Mouse (Mus musculus) forebrain, embryonic 16.5 days (tissue): ENCODE measurements at regions not wholly inside any gene's neighbourhood (a gene's known extent, or its start where the extent isn't known, plus 50 kb on each side); places are given as distances from the start of the nearest gene placed in this dataset.

Experiments
- ATAC-seq: fragments of 200-750 bp; cut with Nextera tagmentation; 2 replicates; pipeline ENCODE4 v1.8.0; 2017; ENCODE audit warnings: mild to moderate bottlenecking, moderate library complexity
- H3K27ac ChIP-seq: fragments of 300-500 bp; sonication (generic); 2 replicates; pipeline ENCODE4 v1.5.1; 2014; ENCODE audit warnings: low read length, control low read depth
- H3K27me3 ChIP-seq: fragments of 300-500 bp; sonication (generic); replicated peaks from 2 replicates; pipeline ENCODE4 v1.6.1; 2014; ENCODE audit warnings: low read length; ENCODE audit not compliant: control insufficient read depth, insufficient read depth
- H3K36me3 ChIP-seq: fragments of 300-500 bp; sonication (generic); 2 replicates; pipeline ENCODE4 v1.6.1; 2014; ENCODE audit not compliant: control insufficient read depth, insufficient read depth
- H3K4me1 ChIP-seq: fragments of 300-500 bp; sonication (generic); replicated peaks from 2 replicates; pipeline ENCODE4 v1.6.1; 2014; ENCODE audit warnings: low read length; ENCODE audit not compliant: control insufficient read depth, insufficient read depth
- H3K4me2 ChIP-seq: fragments of 300-500 bp; sonication (generic); 2 replicates; pipeline ENCODE4 v1.6.1; 2014; ENCODE audit warnings: mild to moderate bottlenecking, low read length, control low read depth
- H3K4me3 ChIP-seq: fragments of 300-500 bp; sonication (generic); replicated peaks from 2 replicates; pipeline ENCODE4 v1.5.1; 2014; ENCODE audit warnings: mild to moderate bottlenecking, low read length, control low read depth
- H3K9ac ChIP-seq: fragments of 300-500 bp; sonication (generic); replicated peaks from 2 replicates; pipeline ENCODE4 v1.6.1; 2014; ENCODE audit warnings: low read depth, low read length, control low read depth
- H3K9me3 ChIP-seq: fragments of 300-500 bp; sonication (generic); 2 replicates; pipeline ENCODE4 v1.6.1; 2016; ENCODE audit warnings: low read length; ENCODE audit not compliant: control insufficient read depth
- WGBS: fragments of 180-500 bp; shearing (Covaris S2); extraction: QIAGEN DNeasy Blood & Tissue Kit; methylation state at CpG from one replicate; pipeline ENCODE4 v1.1.7; 2014; 5-methylcytosine and 5-hydroxymethylcytosine counted together

- Histone ChIP-seq H3K4me2 (no peak overlapping the region), H3K27me3 (no peaks in the 10 kb centered on the region), H3K4me1 (no peaks in the 10 kb centered on the region; the same call in 1 of the 2 replicates), H3K9me3 (no peaks in the 10 kb centered on the region), H3K36me3 (no peaks in the 10 kb centered on the region), H3K27ac (no peak overlapping the region), H3K4me3 (no peak overlapping the region), H3K9ac (no peak overlapping the region)
- WGBS: 82% methylated on average over 9 of the region's 9 CpGs
- ATAC-seq: no peak
Observed at GRCm38 (mm10) chr6:116941576-116941975, 224.9 kb upstream of the Tmem72 start.

- Histone ChIP-seq H3K4me1 (no peaks in the 10 kb centered on the region; the same call in 1 of the 2 replicates), H3K4me2 (no peak overlapping the region), H3K9ac (no peak overlapping the region), H3K4me3 (no peak overlapping the region), H3K27me3 (no peaks in the 10 kb centered on the region), H3K9me3 (no peaks in the 10 kb centered on the region), H3K36me3 (no peaks in the 10 kb centered on the region), H3K27ac (no peak overlapping the region)
- no peak for ATAC-seq
- WGBS: 70% methylated on average over 8 of the region's 8 CpGs
Observed at GRCm38 (mm10) chr6:116942696-116943095, 225.6 kb upstream of the Cxcl12 start.

- ATAC-seq: no peak
- Histone ChIP-seq H3K9ac (no peak overlapping the region), H3K9me3 (no peaks in the 10 kb centered on the region), H3K4me2 (no peak overlapping the region), H3K27me3 (no peaks in the 10 kb centered on the region), H3K4me1 (no peaks in the 10 kb centered on the region; the same call in 1 of the 2 replicates), H3K4me3 (no peak overlapping the region), H3K36me3 (no peaks in the 10 kb centered on the region), H3K27ac (no peak overlapping the region)
- 31% methylated on average over 8 of the region's 8 CpGs for WGBS
Observed at GRCm38 (mm10) chr6:116946083-116946732, 222.1 kb upstream of the Cxcl12 start.

GRCm38 (mm10) chr6:116959611-116960010 is 208.7 kb upstream of the Cxcl12 start:
- Histone ChIP-seq H3K27ac (no peak overlapping the region), H3K9me3 (no peaks in the 10 kb centered on the region), H3K9ac (no peak overlapping the region), H3K4me1 (no peaks in the 10 kb centered on the region), H3K4me3 (no peak overlapping the region), H3K36me3 (no peaks in the 10 kb centered on the region), H3K4me2 (no peak overlapping the region), H3K27me3 (no peaks in the 10 kb centered on the region)
- 73% methylated on average over 13 of the region's 13 CpGs for WGBS
- no peak for ATAC-seq

GRCm38 (mm10) chr6:116960641-116961040 is 207.7 kb upstream of the Cxcl12 start:
- Histone ChIP-seq H3K27ac (no peak overlapping the region), H3K4me2 (no peak overlapping the region), H3K27me3 (no peaks in the 10 kb centered on the region), H3K9me3 (no peaks in the 10 kb centered on the region), H3K36me3 (no peaks in the 10 kb centered on the region), H3K4me1 (no peaks in the 10 kb centered on the region), H3K9ac (no peak overlapping the region), H3K4me3 (no peak overlapping the region)
- WGBS: 78% methylated on average over 3 of the region's 3 CpGs
- ATAC-seq: no peak

GRCm38 (mm10) chr6:116966436-116966835 is 201.9 kb upstream of the Cxcl12 start:
- Histone ChIP-seq H3K9ac (no peak overlapping the region), H3K36me3 (no peaks in the 10 kb centered on the region), H3K4me3 (no peak overlapping the region), H3K9me3 (no peaks in the 10 kb centered on the region), H3K4me1 (no peaks in the 10 kb centered on the region), H3K4me2 (no peak overlapping the region), H3K27me3 (no peaks in the 10 kb centered on the region), H3K27ac (no peak overlapping the region)
- ATAC-seq: no peak
- 25% methylated on average over 3 of the region's 3 CpGs for WGBS

- H3K4me3 ChIP-seq: no peak overlapping the region
- WGBS: 82% methylated on average over 9 of the region's 9 CpGs
- H3K27me3 ChIP-seq: no peaks in the 10 kb centered on the region
- H3K9ac ChIP-seq: no peak overlapping the region
- H3K36me3 ChIP-seq: no peaks in the 10 kb centered on the region
- H3K4me1 ChIP-seq: no peaks in the 10 kb centered on the region
- no peak for ATAC-seq
- H3K27ac ChIP-seq: no peak overlapping the region
- no peak overlapping the region for H3K4me2 ChIP-seq
- no peaks in the 10 kb centered on the region for H3K9me3 ChIP-seq
Observed at GRCm38 (mm10) chr6:116969381-116969910, 198.9 kb upstream of the Cxcl12 start.

- no peak overlapping the region for H3K4me3 ChIP-seq
- no peaks in the 10 kb centered on the region for H3K9me3 ChIP-seq
- H3K27ac ChIP-seq: no peak overlapping the region
- H3K4me1 ChIP-seq: no peaks in the 10 kb centered on the region
- no peak overlapping the region for H3K4me2 ChIP-seq
- H3K36me3 ChIP-seq: no peaks in the 10 kb centered on the region
- ATAC-seq: no peak
- no peaks in the 10 kb centered on the region for H3K27me3 ChIP-seq
- 81% methylated on average over 3 of the region's 3 CpGs for WGBS
- no peak overlapping the region for H3K9ac ChIP-seq
Observed at GRCm38 (mm10) chr6:116974841-116975240, 193.5 kb upstream of the Cxcl12 start.

GRCm38 (mm10) chr6:116980349-116980995 is 187.9 kb upstream of the Cxcl12 start:
- WGBS: 7% methylated on average over 10 of the region's 10 CpGs
- peak; percentile 15; the same call in 1 of the 2 replicates for ATAC-seq
- H3K27me3 ChIP-seq: no peaks in the 10 kb centered on the region
- no peak overlapping the region for H3K9ac ChIP-seq
- H3K9me3 ChIP-seq: no peaks in the 10 kb centered on the region
- H3K4me2 ChIP-seq: no peak overlapping the region
- peaks cover 8% of the 10 kb centered on the region for H3K4me1 ChIP-seq
- no peaks in the 10 kb centered on the region for H3K36me3 ChIP-seq
- H3K4me3 ChIP-seq: no peak overlapping the region
- H3K27ac ChIP-seq: no peak overlapping the region
